Mouse (Mus musculus): ENCODE results near the gene Pcca. TPM values are rescaled to one million over a fixed set of nuclear protein-coding genes. Genes with fewer than 3 reads are reported as not detected.

Gene Pcca
- polyA plus RNA-seq, 1 experiment from 2014 or later: 36.0 TPM

GRCm38 (mm10) chr14:122871841-122872580 lies 337.9 kb downstream of the Pcca start:
- Histone ChIP-seq H3K9me3 (replicated peaks; ENCODE audit: low read length) (no peaks in the 10 kb centered on the region), H3K36me3 (ENCODE audit: insufficient read depth, low read length) (no peaks in the 10 kb centered on the region), H3K9ac (ENCODE audit: low read depth, low read length) (no peak overlapping the region), H3K27ac (no peak overlapping the region), H3K4me1 (replicated peaks; ENCODE audit: insufficient read depth, low read length) (no peaks in the 10 kb centered on the region), H3K27me3 (ENCODE audit: insufficient read depth, low read length) (no peaks in the 10 kb centered on the region), H3K4me3 (replicated peaks; ENCODE audit: low read depth, low read length) (no peak overlapping the region), H3K4me2 (ENCODE audit: low read length) (no peak overlapping the region)
- TF ChIP-seq CTCF (IDR thresholded peaks at IDR 0.05; ENCODE audit: low read depth): no peak
- DNase-seq (ENCODE audit: low spot score) (no peak), ATAC-seq (replicated peaks; ENCODE audit: low FRiP score, low read depth) (no peak)
- 74% methylated on average over 4 of the region's 4 CpGs for WGBS

DNA sequence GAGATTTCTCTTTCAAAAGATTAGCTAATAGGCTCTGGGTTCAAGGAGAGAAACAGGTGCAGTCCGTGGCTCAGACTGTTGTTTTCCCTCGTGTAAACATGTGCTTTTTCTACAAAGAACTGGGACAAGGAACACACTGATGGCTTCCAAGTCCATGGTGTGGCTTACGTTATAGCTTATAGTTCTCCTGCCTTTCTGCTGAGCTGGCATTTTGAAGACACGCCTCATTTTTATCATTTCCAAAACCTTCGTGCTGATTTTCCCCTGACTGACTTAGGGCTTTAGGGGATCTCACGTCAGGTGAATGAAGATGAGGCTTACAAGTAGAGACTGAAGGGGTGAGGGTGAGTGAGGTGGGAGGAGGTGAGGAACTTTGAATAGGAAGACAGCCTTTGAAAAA lies 338.5 kb downstream of the Pcca start:
- no peaks in the 10 kb centered on the region for H3K36me3 ChIP-seq (ENCODE audit: insufficient read depth, low read length)
- WGBS: 82% methylated on average over 6 of the region's 6 CpGs
- H3K9ac ChIP-seq (ENCODE audit: low read depth, low read length): no peak overlapping the region
- no peak overlapping the region for H3K27ac ChIP-seq
- no peaks in the 10 kb centered on the region for H3K9me3 ChIP-seq (replicated peaks; ENCODE audit: low read length)
- no peak overlapping the region for H3K4me2 ChIP-seq (ENCODE audit: low read length)
- ATAC-seq (replicated peaks; ENCODE audit: low FRiP score, low read depth) (no peak), DNase-seq (ENCODE audit: low spot score) (no peak)
- no peak for TF ChIP-seq CTCF (IDR thresholded peaks at IDR 0.05; ENCODE audit: low read depth)
- H3K4me1 ChIP-seq (replicated peaks; ENCODE audit: insufficient read depth, low read length): no peaks in the 10 kb centered on the region
- no peaks in the 10 kb centered on the region for H3K27me3 ChIP-seq (ENCODE audit: insufficient read depth, low read length)
- H3K4me3 ChIP-seq (replicated peaks; ENCODE audit: low read depth, low read length): no peak overlapping the region

GRCm38 (mm10) chr14:122875056-122875455 lies 340.9 kb downstream of the Pcca start:
- no peaks in the 10 kb centered on the region for H3K27me3 ChIP-seq (ENCODE audit: insufficient read depth, low read length)
- TF ChIP-seq CTCF (IDR thresholded peaks at IDR 0.05; ENCODE audit: low read depth): no peak
- ATAC-seq (replicated peaks; ENCODE audit: low FRiP score, low read depth) (no peak), DNase-seq (ENCODE audit: low spot score) (no peak)
- 83% methylated on average over 8 of the region's 8 CpGs for WGBS
- H3K9ac ChIP-seq (ENCODE audit: low read depth, low read length): no peak overlapping the region
- no peaks in the 10 kb centered on the region for H3K9me3 ChIP-seq (replicated peaks; ENCODE audit: low read length)
- H3K4me2 ChIP-seq (ENCODE audit: low read length): no peak overlapping the region
- H3K27ac ChIP-seq: no peak overlapping the region
- no peaks in the 10 kb centered on the region for H3K4me1 ChIP-seq (replicated peaks; ENCODE audit: insufficient read depth, low read length)
- H3K4me3 ChIP-seq (replicated peaks; ENCODE audit: low read depth, low read length): no peak overlapping the region
- H3K36me3 ChIP-seq (ENCODE audit: insufficient read depth, low read length): no peaks in the 10 kb centered on the region

- Histone ChIP-seq H3K9ac (ENCODE audit: low read depth, low read length) (no peak overlapping the region), H3K4me1 (replicated peaks; ENCODE audit: insufficient read depth, low read length) (no peaks in the 10 kb centered on the region), H3K27me3 (ENCODE audit: insufficient read depth, low read length) (no peaks in the 10 kb centered on the region), H3K36me3 (ENCODE audit: insufficient read depth, low read length) (no peaks in the 10 kb centered on the region), H3K4me3 (replicated peaks; ENCODE audit: low read depth, low read length) (no peak overlapping the region), H3K27ac (no peak overlapping the region), H3K4me2 (ENCODE audit: low read length) (no peak overlapping the region), H3K9me3 (replicated peaks; ENCODE audit: low read length) (no peaks in the 10 kb centered on the region)
- WGBS: 65% methylated on average over 6 of the region's 6 CpGs
- no peak for DNase-seq (ENCODE audit: low spot score)
- ATAC-seq (replicated peaks; ENCODE audit: low FRiP score, low read depth): no peak
- TF ChIP-seq CTCF (IDR thresholded peaks at IDR 0.05; ENCODE audit: low read depth): no peak
These were observed 341.5 kb downstream of the Pcca start for GRCm38 (mm10) chr14:122875636-122876035.

DNA sequence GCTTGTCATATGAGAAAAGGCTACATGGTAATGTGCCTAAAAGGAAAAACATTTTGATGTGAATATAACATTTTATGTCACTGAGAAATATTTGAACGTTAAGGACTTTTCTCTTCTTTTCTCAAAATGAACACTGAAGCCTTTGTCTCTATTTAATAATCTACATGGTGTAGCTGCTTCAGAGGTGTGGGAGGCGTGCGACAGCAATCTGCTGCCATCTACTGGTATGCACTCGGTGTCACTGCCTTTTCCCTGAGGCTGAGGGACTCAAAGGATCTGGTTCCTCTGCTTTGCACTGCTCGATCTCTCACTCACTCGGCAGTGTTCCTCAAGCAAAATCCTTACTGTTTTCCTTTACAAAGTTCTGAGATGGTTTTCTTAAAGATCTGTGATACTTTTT lies 342.0 kb downstream of the Pcca start:
- peak; percentile 88 for ATAC-seq (replicated peaks; ENCODE audit: low FRiP score, low read depth)

DNA sequence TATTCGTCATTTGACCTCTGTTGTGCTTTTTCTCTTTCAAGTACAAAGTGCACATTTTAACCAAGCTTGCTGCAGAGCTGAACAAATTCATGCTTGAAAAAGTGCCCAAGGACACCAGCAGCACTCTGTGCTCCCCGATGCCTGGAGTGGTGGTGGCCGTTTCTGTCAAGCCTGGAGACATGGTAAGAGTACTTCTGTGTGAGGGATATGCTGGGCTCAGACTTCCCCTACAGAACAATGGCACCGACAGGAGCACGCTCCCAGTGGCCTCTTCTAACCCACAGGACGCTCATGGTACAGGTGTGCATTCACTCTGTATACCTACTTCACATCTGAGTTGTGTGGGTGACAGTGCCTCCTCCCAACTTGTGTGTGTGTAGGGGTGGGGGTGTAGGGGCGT lies 342.6 kb downstream of the Pcca start:
- H3K9ac ChIP-seq (ENCODE audit: low read depth, low read length): no peak overlapping the region
- DNase-seq (ENCODE audit: low spot score) (no peak), ATAC-seq (replicated peaks; ENCODE audit: low FRiP score, low read depth) (0 out of 2 replicates have a peak, but pooled peaks have one; percentile 61)
- no peaks in the 10 kb centered on the region for H3K9me3 ChIP-seq (replicated peaks; ENCODE audit: low read length)
- H3K4me2 ChIP-seq (ENCODE audit: low read length): no peak overlapping the region
- H3K4me1 ChIP-seq (replicated peaks; ENCODE audit: insufficient read depth, low read length): no peaks in the 10 kb centered on the region
- 68% methylated on average over 7 of the region's 7 CpGs for WGBS
- TF ChIP-seq CTCF (IDR thresholded peaks at IDR 0.05; ENCODE audit: low read depth): no peak
- no peak overlapping the region for H3K27ac ChIP-seq
- H3K4me3 ChIP-seq (replicated peaks; ENCODE audit: low read depth, low read length): no peak overlapping the region
- H3K27me3 ChIP-seq (ENCODE audit: insufficient read depth, low read length): no peaks in the 10 kb centered on the region
- H3K36me3 ChIP-seq (ENCODE audit: insufficient read depth, low read length): no peaks in the 10 kb centered on the region

More for the DNA sequence above, 342.0 kb downstream of the Pcca start:
- H3K36me3 ChIP-seq (ENCODE audit: insufficient read depth, low read length): no peaks in the 10 kb centered on the region
- no peaks in the 10 kb centered on the region for H3K9me3 ChIP-seq (replicated peaks; ENCODE audit: low read length)
- H3K4me1 ChIP-seq (replicated peaks; ENCODE audit: insufficient read depth, low read length): no peaks in the 10 kb centered on the region
- H3K4me2 ChIP-seq (ENCODE audit: low read length): no peak overlapping the region
- DNase-seq (ENCODE audit: low spot score): peak; percentile 94
- TF ChIP-seq CTCF (IDR thresholded peaks at IDR 0.05; ENCODE audit: low read depth): peak; percentile 97
- H3K9ac ChIP-seq (ENCODE audit: low read depth, low read length): no peak overlapping the region
- no peaks in the 10 kb centered on the region for H3K27me3 ChIP-seq (ENCODE audit: insufficient read depth, low read length)
- 2% methylated on average over 6 of the region's 6 CpGs for WGBS
- H3K4me3 ChIP-seq (replicated peaks; ENCODE audit: low read depth, low read length): no peak overlapping the region
- no peak overlapping the region for H3K27ac ChIP-seq

- WGBS: 84% methylated on average over 3 of the region's 3 CpGs
These were observed 343.7 kb downstream of the Pcca start for GRCm38 (mm10) chr14:122877787-122878186.

More at GRCm38 (mm10) chr14:122877787-122878186, 343.7 kb downstream of the Pcca start:
- DNase-seq (ENCODE audit: low spot score): no peak
- no peak for ATAC-seq (replicated peaks; ENCODE audit: low FRiP score, low read depth)
- Histone ChIP-seq H3K9me3 (replicated peaks; ENCODE audit: low read length) (no peaks in the 10 kb centered on the region), H3K9ac (ENCODE audit: low read depth, low read length) (no peak overlapping the region), H3K4me2 (ENCODE audit: low read length) (no peak overlapping the region), H3K4me3 (replicated peaks; ENCODE audit: low read depth, low read length) (no peak overlapping the region), H3K36me3 (ENCODE audit: insufficient read depth, low read length) (no peaks in the 10 kb centered on the region), H3K27me3 (ENCODE audit: insufficient read depth, low read length) (no peaks in the 10 kb centered on the region), H3K27ac (no peak overlapping the region), H3K4me1 (replicated peaks; ENCODE audit: insufficient read depth, low read length) (no peaks in the 10 kb centered on the region)
- TF ChIP-seq CTCF (IDR thresholded peaks at IDR 0.05; ENCODE audit: low read depth): no peak
